Mouse (Mus musculus) spleen, adult 2 months (tissue): Measurements from ENCODE around the gene Fras1.

Experiments used
- CTCF ChIP-seq: fragments of 200-500 bp; IDR thresholded peaks from 2 replicates; pipeline ENCODE4 v1.5.1; 2011; ENCODE audit warnings: mild to moderate bottlenecking, inconsistent platforms; ENCODE audit not compliant: insufficient read depth, insufficient read length, insufficient replicate concordance; ENCODE audit errors: extremely low read depth
- POLR2A ChIP-seq: fragments of 200-500 bp; IDR thresholded peaks from 2 replicates; pipeline ENCODE4 v1.6.1; 2011; ENCODE audit warnings: low read depth, low read length, inconsistent platforms

DNA sequence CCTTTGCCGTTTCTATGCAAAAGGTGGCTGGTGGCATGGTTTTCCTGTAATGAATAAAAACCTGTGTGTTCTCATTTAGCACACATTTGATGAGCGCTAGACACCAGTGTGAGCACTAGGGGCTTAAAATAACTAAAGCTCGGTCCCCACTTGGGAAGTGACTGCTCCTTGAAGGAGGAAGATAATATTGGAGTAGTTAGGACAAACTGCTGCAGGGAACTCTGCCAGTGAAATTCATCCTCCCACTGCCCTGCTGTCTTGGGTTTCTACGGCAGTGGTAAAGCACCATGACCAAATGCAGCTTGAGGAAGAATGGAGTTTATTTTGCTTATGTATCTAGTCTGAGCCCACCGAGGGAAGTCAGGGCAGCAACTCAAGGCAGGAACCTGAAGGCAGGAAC is 211.0 kb downstream of the Fras1 start:
- TF ChIP-seq CTCF (no peak), POLR2A (no peak)
